Mouse (Mus musculus) adrenal gland, adult 2 months (tissue): ENCODE data around the gene Gm8879. TPM values are rescaled to one million over a fixed set of nuclear protein-coding genes. Genes with fewer than 3 reads are reported as not detected.
"Not testable (repeated sequence)": the region's sequence is repeated elsewhere in the genome, so short reads cannot be mapped to it uniquely, and the experiment has no call there.

Source experiments
- DNase-seq: peaks from one replicate; pipeline ENCODE4 v3.0.0; 2021
- long read RNA-seq: library from polyadenylated mRNA; stranded (forward); transcript quantifications from one replicate; pipeline ENCODE4 v2.0.0, GENCODE M21; 2021
- polyA plus RNA-seq: library from polyadenylated mRNA; depleted of rRNA; stranded (reverse); fragments of >200 nt; gene quantifications from 2 replicates; pipeline ENCODE4 v1.2.3, GENCODE M21; 2012; rRNA removed
- total RNA-seq, 2 experiments: library from RNA; stranded (reverse); gene quantifications; 2 replicates each; pipeline ENCODE4 v1.2.3; 2021

The Gm8879 gene
- not detected for total RNA-seq
- not detected in 2 replicates for polyA plus RNA-seq
- long read RNA-seq = 0 reads

- not testable (repeated sequence) for DNase-seq
These were observed at the start of gene Gm8879 for GRCm38 (mm10) chr5:11127334-11127733. TSS of gene Gm8879 (plus strand) at chr5:11127634.

DNA sequence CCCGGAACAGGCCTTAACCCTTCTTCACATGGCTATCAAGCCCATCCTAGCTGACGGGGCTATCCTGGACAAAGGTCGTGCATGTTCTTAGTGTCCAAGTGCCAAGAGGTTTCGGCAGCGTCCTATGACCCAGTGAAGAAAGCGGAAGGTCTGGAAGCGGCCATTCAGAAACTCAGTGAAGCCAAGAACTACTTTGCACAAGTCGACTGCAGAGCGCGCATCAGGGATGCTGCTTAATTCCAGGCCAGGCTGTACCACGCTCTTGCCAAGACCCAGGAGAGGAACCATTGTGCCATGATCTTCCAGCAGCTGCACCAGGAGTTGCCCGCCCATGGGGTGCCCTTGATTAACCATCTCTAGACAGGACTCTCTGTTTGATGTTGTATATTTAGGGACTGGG, 10.6 kb downstream of the Gm8879 start:
- not testable (repeated sequence) for DNase-seq

Other genes starting within 250 kb of the Gm8879 start
- not detected for gene Gm8871, start 179.8 kb upstream of the Gm8879 start, total RNA-seq
- gene Gm8871, start 179.8 kb upstream of the Gm8879 start, polyA plus RNA-seq = not detected in 2 replicates
- not detected for gene Gm8857, start 179.8 kb upstream of the Gm8879 start, total RNA-seq
- gene Gm8857, start 179.8 kb upstream of the Gm8879 start, polyA plus RNA-seq = not detected in 2 replicates
- not detected for gene Gm5861, start 55.4 kb downstream of the Gm8879 start, total RNA-seq
- gene Gm5861, start 55.4 kb downstream of the Gm8879 start, polyA plus RNA-seq = not detected in 2 replicates
- not detected for gene Gm8890, start 128.4 kb downstream of the Gm8879 start, total RNA-seq
- not detected in 2 replicates for gene Gm8890, start 128.4 kb downstream of the Gm8879 start, polyA plus RNA-seq
- not detected for gene Speer1, start 213.9 kb downstream of the Gm8879 start, total RNA-seq
- gene Speer1, start 213.9 kb downstream of the Gm8879 start, polyA plus RNA-seq = not detected in 2 replicates